Mouse (Mus musculus) ES-E14 (cell line): ENCODE data around the gene Ccdc148.

Experiments
- HCFC1 ChIP-seq: IDR thresholded peaks from 2 replicates; pipeline ENCODE4 v1.6.1; 2012; ENCODE audit warnings: low read length, inconsistent platforms, borderline replicate concordance; ENCODE audit not compliant: insufficient read depth
- MAFK ChIP-seq: IDR thresholded peaks from 2 replicates; pipeline ENCODE4 v1.6.1; 2014; ENCODE audit warnings: mild to moderate bottlenecking, low read depth, low read length, inconsistent platforms; ENCODE audit not compliant: insufficient read depth
- ZC3H11A ChIP-seq: IDR thresholded peaks from 2 replicates; pipeline ENCODE4 v1.6.1; 2012; ENCODE audit warnings: low read depth, mild to moderate bottlenecking, inconsistent platforms, low read length, borderline replicate concordance
- ZNF384 ChIP-seq: IDR thresholded peaks from 2 replicates; pipeline ENCODE4 v1.6.1; 2012; ENCODE audit warnings: low read depth, low read length, inconsistent platforms

DNA sequence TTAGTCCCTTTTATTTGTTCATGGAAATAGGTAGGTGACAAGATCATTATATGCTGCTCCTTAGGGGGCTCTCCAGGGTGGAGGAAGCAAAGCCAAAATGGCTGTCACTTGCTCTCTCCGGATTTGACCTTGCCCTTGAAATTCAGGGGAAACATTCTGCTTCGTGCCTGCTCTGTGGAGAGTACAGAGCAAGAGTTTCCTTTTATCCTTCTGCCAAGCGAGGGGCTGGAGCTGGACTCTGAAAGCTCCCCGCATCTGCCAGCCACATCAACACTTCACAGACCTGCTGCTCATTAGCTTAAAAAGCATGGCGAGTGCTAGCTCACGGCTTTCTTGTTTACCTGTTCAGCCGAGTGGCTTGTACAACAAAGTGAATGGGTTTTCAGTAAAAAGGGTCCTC is 373.1 kb downstream of the Ccdc148 start:
- TF ChIP-seq ZC3H11A (no peak), ZNF384 (no peak), MAFK (no peak), HCFC1 (no peak)
